Mouse (Mus musculus) olfactory bulb, adult 2 months (tissue): ENCODE results near the gene Gas2.

Experiments used
- CTCF ChIP-seq: fragments of 200-500 bp; IDR thresholded peaks from 2 replicates; pipeline ENCODE4 v1.5.1; 2012; ENCODE audit warnings: low read depth, mild to moderate bottlenecking, low read length, moderate library complexity; ENCODE audit not compliant: insufficient read depth
- POLR2A ChIP-seq: fragments of 200-500 bp; IDR thresholded peaks from 2 replicates; pipeline ENCODE4 v1.6.1; 2012; ENCODE audit warnings: mild to moderate bottlenecking, low read depth, low read length, moderate library complexity; ENCODE audit not compliant: insufficient read depth

- TF ChIP-seq CTCF (no peak), POLR2A (no peak)
Measured at GRCm38 (mm10) chr7:51967581-51967980, 105.8 kb downstream of the Gas2 start.
